Mouse (Mus musculus): ENCODE data around the gene Gigyf2. TPM values are rescaled to one million over a fixed set of nuclear protein-coding genes. Genes with fewer than 3 reads are reported as not detected.

Gene Gigyf2
- polyA plus RNA-seq, 1 experiment from 2014 or later = 69.0 TPM

GRCm38 (mm10) chr1:87331774-87332173, 5.0 kb downstream of the Gigyf2 start:
- Histone ChIP-seq H3K4me1 (ENCODE audit: control insufficient read depth, insufficient read depth, low read length) (peaks cover 11% of the 10 kb centered on the region), H3K9ac (replicated peaks; ENCODE audit: low read length) (no peak overlapping the region), H3K27ac (replicated peaks; ENCODE audit: low read depth, low read length) (no peak overlapping the region), H3K9me3 (ENCODE audit: control insufficient read depth, low read length) (no peaks in the 10 kb centered on the region), H3K27me3 (ENCODE audit: control insufficient read depth, insufficient read depth, low read length) (no peaks in the 10 kb centered on the region), H3K4me2 (ENCODE audit: low read length) (no peak overlapping the region), H3K4me3 (replicated peaks; ENCODE audit: low read depth, low read length) (no peak overlapping the region), H3K36me3 (ENCODE audit: control insufficient read depth, insufficient read depth, low read length) (peaks cover 26% of the 10 kb centered on the region)
- WGBS = 96% methylated on average over 4 of the region's 4 CpGs
- no peak for ATAC-seq (ENCODE audit: low FRiP score, low TSS enrichment)
- no peak for DNase-seq

DNA sequence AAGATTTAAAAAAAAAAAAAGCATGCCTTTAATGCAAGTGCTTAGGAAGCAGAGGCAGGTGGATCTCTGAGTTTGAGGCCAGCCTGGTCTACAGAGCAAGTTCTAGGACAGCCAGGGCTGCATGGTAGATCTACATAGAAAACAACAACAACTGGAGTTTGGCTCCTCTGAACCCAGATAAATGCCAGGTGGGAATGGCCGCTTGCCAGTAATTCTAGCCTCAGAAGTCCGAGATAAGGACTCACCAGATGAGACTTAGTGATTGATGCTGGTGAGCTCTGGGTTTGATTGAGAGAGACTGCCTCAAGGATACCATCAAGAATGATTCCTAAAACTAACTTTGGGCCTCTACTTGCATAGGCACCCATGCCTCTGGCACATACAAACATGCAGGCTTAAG, 23.8 kb downstream of the Gigyf2 start:
- H3K9ac ChIP-seq (replicated peaks; ENCODE audit: low read length) = no peak overlapping the region
- no peaks in the 10 kb centered on the region for H3K4me1 ChIP-seq (ENCODE audit: control insufficient read depth, insufficient read depth, low read length)
- H3K4me3 ChIP-seq (replicated peaks; ENCODE audit: low read depth, low read length) = no peak overlapping the region
- no peak overlapping the region for H3K27ac ChIP-seq (replicated peaks; ENCODE audit: low read depth, low read length)
- H3K9me3 ChIP-seq (ENCODE audit: control insufficient read depth, low read length) = no peaks in the 10 kb centered on the region
- no peaks in the 10 kb centered on the region for H3K27me3 ChIP-seq (ENCODE audit: control insufficient read depth, insufficient read depth, low read length)
- H3K36me3 ChIP-seq (ENCODE audit: control insufficient read depth, insufficient read depth, low read length) = peaks cover 13% of the 10 kb centered on the region
- H3K4me2 ChIP-seq (ENCODE audit: low read length) = no peak overlapping the region
- 96% methylated on average over 2 of the region's 2 CpGs for WGBS
- ATAC-seq (ENCODE audit: low FRiP score, low TSS enrichment) (no peak), DNase-seq (no peak)

DNA sequence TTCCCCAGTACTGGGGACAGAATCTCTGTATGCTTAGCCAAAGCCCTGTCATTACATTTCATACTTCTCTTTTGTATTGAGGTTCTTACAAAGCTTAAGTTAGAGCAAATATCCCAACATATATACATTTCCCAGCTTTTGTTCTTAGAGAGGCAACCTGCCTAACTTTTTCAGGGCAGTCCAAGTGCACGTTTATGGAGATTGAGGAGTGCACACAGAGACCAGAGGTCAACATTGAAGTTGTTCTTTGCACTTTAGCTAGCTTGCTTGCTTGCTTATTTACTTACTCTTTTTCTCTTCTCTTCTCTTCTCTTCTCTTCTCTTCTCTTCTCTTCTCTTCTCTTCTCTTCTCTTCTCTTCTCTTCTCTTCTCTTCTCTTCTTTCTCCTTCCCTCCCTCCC, 33.5 kb downstream of the Gigyf2 start:
- Histone ChIP-seq H3K4me3 (replicated peaks; ENCODE audit: low read depth, low read length) (no peak overlapping the region), H3K27me3 (ENCODE audit: control insufficient read depth, insufficient read depth, low read length) (no peaks in the 10 kb centered on the region), H3K4me1 (ENCODE audit: control insufficient read depth, insufficient read depth, low read length) (no peaks in the 10 kb centered on the region), H3K36me3 (ENCODE audit: control insufficient read depth, insufficient read depth, low read length) (peaks cover 20% of the 10 kb centered on the region), H3K4me2 (ENCODE audit: low read length) (no peak overlapping the region), H3K27ac (replicated peaks; ENCODE audit: low read depth, low read length) (no peak overlapping the region), H3K9me3 (ENCODE audit: control insufficient read depth, low read length) (no peaks in the 10 kb centered on the region), H3K9ac (replicated peaks; ENCODE audit: low read length) (no peak overlapping the region)
- ATAC-seq (ENCODE audit: low FRiP score, low TSS enrichment) (no peak), DNase-seq (no peak)
- 77% methylated on average over 1 of the region's 1 CpGs for WGBS

- no peak overlapping the region for H3K4me2 ChIP-seq (ENCODE audit: low read length)
- no peaks in the 10 kb centered on the region for H3K27me3 ChIP-seq (ENCODE audit: control insufficient read depth, insufficient read depth, low read length)
- H3K9ac ChIP-seq (replicated peaks; ENCODE audit: low read length) = no peak overlapping the region
- DNase-seq (no peak), ATAC-seq (ENCODE audit: low FRiP score, low TSS enrichment) (no peak)
- no peak overlapping the region for H3K4me3 ChIP-seq (replicated peaks; ENCODE audit: low read depth, low read length)
- no peaks in the 10 kb centered on the region for H3K9me3 ChIP-seq (ENCODE audit: control insufficient read depth, low read length)
- peaks cover 32% of the 10 kb centered on the region for H3K36me3 ChIP-seq (ENCODE audit: control insufficient read depth, insufficient read depth, low read length)
- WGBS = 92% methylated on average over 3 of the region's 3 CpGs
- no peak overlapping the region for H3K27ac ChIP-seq (replicated peaks; ENCODE audit: low read depth, low read length)
- H3K4me1 ChIP-seq (ENCODE audit: control insufficient read depth, insufficient read depth, low read length) = no peaks in the 10 kb centered on the region
Measured at GRCm38 (mm10) chr1:87378024-87378560, 51.3 kb downstream of the Gigyf2 start.

- DNase-seq (peak; percentile 59), ATAC-seq (ENCODE audit: low FRiP score, low TSS enrichment) (no peak)
- 93% methylated on average over 1 of the region's 1 CpGs for WGBS
- Histone ChIP-seq H3K27ac (replicated peaks; ENCODE audit: low read depth, low read length) (no peak overlapping the region), H3K9me3 (ENCODE audit: control insufficient read depth, low read length) (no peaks in the 10 kb centered on the region), H3K36me3 (ENCODE audit: control insufficient read depth, insufficient read depth, low read length) (peaks cover 22% of the 10 kb centered on the region), H3K9ac (replicated peaks; ENCODE audit: low read length) (no peak overlapping the region), H3K4me1 (ENCODE audit: control insufficient read depth, insufficient read depth, low read length) (no peaks in the 10 kb centered on the region), H3K4me2 (ENCODE audit: low read length) (no peak overlapping the region), H3K27me3 (ENCODE audit: control insufficient read depth, insufficient read depth, low read length) (no peaks in the 10 kb centered on the region), H3K4me3 (replicated peaks; ENCODE audit: low read depth, low read length) (no peak overlapping the region)
Measured at GRCm38 (mm10) chr1:87379919-87380318, 53.1 kb downstream of the Gigyf2 start.

- Histone ChIP-seq H3K27ac (replicated peaks; ENCODE audit: low read depth, low read length) (no peak overlapping the region), H3K9me3 (ENCODE audit: control insufficient read depth, low read length) (no peaks in the 10 kb centered on the region), H3K4me2 (ENCODE audit: low read length) (no peak overlapping the region), H3K36me3 (ENCODE audit: control insufficient read depth, insufficient read depth, low read length) (peaks cover 17% of the 10 kb centered on the region), H3K4me1 (ENCODE audit: control insufficient read depth, insufficient read depth, low read length) (no peaks in the 10 kb centered on the region), H3K4me3 (replicated peaks; ENCODE audit: low read depth, low read length) (no peak overlapping the region), H3K27me3 (ENCODE audit: control insufficient read depth, insufficient read depth, low read length) (no peaks in the 10 kb centered on the region), H3K9ac (replicated peaks; ENCODE audit: low read length) (no peak overlapping the region)
- ATAC-seq (ENCODE audit: low FRiP score, low TSS enrichment) (no peak), DNase-seq (no peak)
- 98% methylated on average over 3 of the region's 3 CpGs for WGBS
Measured at GRCm38 (mm10) chr1:87381152-87381551, 54.4 kb downstream of the Gigyf2 start.

DNA sequence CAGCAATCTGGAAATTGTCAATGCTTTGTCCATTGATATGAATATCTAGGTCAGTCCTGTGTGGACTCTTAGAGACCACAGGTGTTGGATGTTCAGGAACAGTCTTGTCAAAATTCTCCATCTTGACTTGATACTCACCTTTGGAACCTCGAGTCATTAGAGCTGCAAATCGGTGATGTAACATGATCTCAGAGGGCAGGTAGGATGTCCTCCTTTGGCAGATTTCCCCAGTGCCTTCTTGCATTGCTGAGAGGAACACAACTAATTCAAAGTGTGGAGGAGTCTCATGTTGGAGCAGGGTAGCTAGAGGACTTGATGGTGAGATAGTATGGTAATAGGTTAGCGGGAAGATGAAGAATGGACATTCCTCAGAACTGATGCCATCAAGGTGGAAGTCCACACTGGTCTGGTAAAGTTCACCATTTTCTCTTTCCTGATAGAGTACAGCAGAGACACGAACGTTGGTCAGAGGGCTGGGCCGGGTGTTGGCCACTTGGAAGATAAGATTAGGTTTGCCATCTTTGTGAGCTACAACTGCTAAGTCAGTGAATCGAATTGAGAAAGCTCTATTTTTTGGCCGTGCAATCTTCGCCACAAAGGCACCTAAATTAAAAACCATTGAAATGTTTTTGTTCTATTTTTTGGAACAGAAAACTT, 59.8 kb downstream of the Gigyf2 start:
- H3K4me1 ChIP-seq (ENCODE audit: control insufficient read depth, insufficient read depth, low read length) = no peaks in the 10 kb centered on the region

GRCm38 (mm10) chr1:87393444-87394195, 66.8 kb downstream of the Gigyf2 start:
- Histone ChIP-seq H3K9me3 (ENCODE audit: control insufficient read depth, low read length) (no peaks in the 10 kb centered on the region), H3K27me3 (ENCODE audit: control insufficient read depth, insufficient read depth, low read length) (no peaks in the 10 kb centered on the region), H3K4me3 (replicated peaks; ENCODE audit: low read depth, low read length) (no peak overlapping the region), H3K4me2 (ENCODE audit: low read length) (no peak overlapping the region), H3K4me1 (ENCODE audit: control insufficient read depth, insufficient read depth, low read length) (no peaks in the 10 kb centered on the region), H3K27ac (replicated peaks; ENCODE audit: low read depth, low read length) (no peak overlapping the region), H3K9ac (replicated peaks; ENCODE audit: low read length) (no peak overlapping the region), H3K36me3 (ENCODE audit: control insufficient read depth, insufficient read depth, low read length) (peaks cover 26% of the 10 kb centered on the region)
- DNase-seq (no peak), ATAC-seq (ENCODE audit: low FRiP score, low TSS enrichment) (no peak)
- WGBS = 96% methylated on average over 3 of the region's 3 CpGs

More for the DNA sequence above, 59.8 kb downstream of the Gigyf2 start:
- Histone ChIP-seq H3K9me3 (ENCODE audit: control insufficient read depth, low read length) (no peaks in the 10 kb centered on the region), H3K4me2 (ENCODE audit: low read length) (no peak overlapping the region), H3K4me3 (replicated peaks; ENCODE audit: low read depth, low read length) (no peak overlapping the region), H3K9ac (replicated peaks; ENCODE audit: low read length) (no peak overlapping the region), H3K27me3 (ENCODE audit: control insufficient read depth, insufficient read depth, low read length) (no peaks in the 10 kb centered on the region), H3K27ac (replicated peaks; ENCODE audit: low read depth, low read length) (no peak overlapping the region), H3K36me3 (ENCODE audit: control insufficient read depth, insufficient read depth, low read length) (peaks cover 27% of the 10 kb centered on the region)
- ATAC-seq (ENCODE audit: low FRiP score, low TSS enrichment) = no peak
- DNase-seq = no peak
- WGBS = 90% methylated on average over 9 of the region's 9 CpGs

DNA sequence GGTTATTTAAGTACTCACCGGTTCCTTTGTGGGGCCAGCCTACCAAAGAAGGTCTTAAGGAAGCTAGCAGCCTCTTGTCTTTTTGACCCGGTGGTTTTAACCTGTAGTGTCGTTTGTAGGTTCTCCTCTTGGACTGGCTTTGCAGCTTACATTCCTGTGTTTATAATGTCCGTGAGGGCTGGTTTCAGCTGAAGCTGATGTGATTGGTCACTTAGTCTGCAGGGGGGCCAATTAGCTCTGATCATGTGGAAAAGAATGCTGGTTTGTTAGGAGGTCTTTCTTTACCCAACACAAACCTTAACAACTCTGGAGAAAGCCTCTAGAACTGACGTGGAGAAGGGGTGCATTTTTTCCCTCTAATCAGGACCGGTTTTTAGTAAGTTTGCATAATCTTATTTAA, 67.8 kb downstream of the Gigyf2 start, which contains the start of gene Kcnj13:
TSS of gene Kcnj13 (minus strand) at position 136 of the 400 bp plus-strand sequence.
- Histone ChIP-seq H3K4me3 (replicated peaks; ENCODE audit: low read depth, low read length) (no peak within 1 kb of the TSS), H3K9me3 (ENCODE audit: control insufficient read depth, low read length) (no peaks in the 10 kb centered on the region), H3K9ac (replicated peaks; ENCODE audit: low read length) (no peak within 1 kb of the TSS), H3K27me3 (ENCODE audit: control insufficient read depth, insufficient read depth, low read length) (no peaks in the 10 kb centered on the region), H3K36me3 (ENCODE audit: control insufficient read depth, insufficient read depth, low read length) (peaks cover 20% of the 10 kb centered on the region), H3K4me1 (ENCODE audit: control insufficient read depth, insufficient read depth, low read length) (no peaks in the 10 kb centered on the region), H3K4me2 (ENCODE audit: low read length) (no peak within 1 kb of the TSS), H3K27ac (replicated peaks; ENCODE audit: low read depth, low read length) (no peak within 1 kb of the TSS)
- WGBS = 50% methylated on average over 6 of the region's 6 CpGs
- DNase-seq (no peak), ATAC-seq (ENCODE audit: low FRiP score, low TSS enrichment) (no peak)
